Mouse (Mus musculus) embryonic facial prominence, embryonic 12.5 days (tissue): ENCODE measurements around the gene Vmo1. TPM values are rescaled to one million over a fixed set of nuclear protein-coding genes. Genes with fewer than 3 reads are reported as not detected.
"Not testable (repeated sequence)": the region's sequence is repeated elsewhere in the genome, so short reads cannot be mapped to it uniquely, and the experiment has no call there.

ENCODE experiments used
- ATAC-seq: fragments of 200-750 bp; cut with Nextera tagmentation; 2 replicates; pipeline ENCODE4 v1.8.0; 2017; ENCODE audit not compliant: insufficient number of reproducible peaks, insufficient read depth, low FRiP score, low TSS enrichment
- H3K27ac ChIP-seq: fragments of 300-500 bp; sonication (generic); 2 replicates; pipeline ENCODE4 v1.5.1; 2016; ENCODE audit warnings: mild to moderate bottlenecking
- H3K27me3 ChIP-seq: fragments of 300-500 bp; sonication (generic); 2 replicates; pipeline ENCODE4 v1.6.1; 2016; ENCODE audit warnings: mild to moderate bottlenecking, moderate library complexity
- H3K36me3 ChIP-seq: fragments of 300-500 bp; sonication (generic); 2 replicates; pipeline ENCODE4 v1.6.1; 2016; ENCODE audit warnings: mild to moderate bottlenecking
- H3K4me1 ChIP-seq: fragments of 300-500 bp; sonication (generic); 2 replicates; pipeline ENCODE4 v1.6.1; 2016
- H3K4me2 ChIP-seq: fragments of 300-500 bp; sonication (generic); replicated peaks from 2 replicates; pipeline ENCODE4 v1.6.1; 2016; ENCODE audit warnings: mild to moderate bottlenecking, moderate library complexity
- H3K4me3 ChIP-seq: fragments of 300-500 bp; sonication (generic); 2 replicates; pipeline ENCODE4 v1.5.1; 2016; ENCODE audit warnings: mild to moderate bottlenecking
- H3K9ac ChIP-seq: fragments of 300-500 bp; sonication (generic); 2 replicates; pipeline ENCODE4 v1.6.1; 2016; ENCODE audit warnings: mild to moderate bottlenecking, moderate library complexity
- H3K9me3 ChIP-seq: fragments of 300-500 bp; sonication (generic); 2 replicates; pipeline ENCODE4 v1.6.1; 2016; ENCODE audit warnings: mild to moderate bottlenecking, moderate library complexity
- WGBS: fragments of 180-500 bp; shearing (Covaris S2); methylation state at CpG from one replicate; pipeline ENCODE4 v1.1.7; 2016; 5-methylcytosine and 5-hydroxymethylcytosine counted together
- polyA plus RNA-seq: library from polyadenylated mRNA; unstranded; fragments of >200 nt; fragmentation: Nextera tagmentation; extraction: Ambion mirVana; gene quantifications from 2 replicates; pipeline ENCODE4 v1.2.1, GENCODE M21; 2016

Gene Vmo1
- polyA plus RNA-seq, 1 experiment from 2014 or later, result 0.26 TPM

- under 1% methylated on average over 60 of the region's 65 CpGs for WGBS
- Histone ChIP-seq H3K4me2 (peak within 1 kb of the TSS; percentile 91), H3K9ac (peak within 1 kb of the TSS; percentile 66), H3K36me3 (no peaks in the 10 kb centered on the region), H3K9me3 (no peaks in the 10 kb centered on the region), H3K4me1 (no peaks in the 10 kb centered on the region), H3K27me3 (peaks cover 24% of the 10 kb centered on the region), H3K27ac (no peak within 1 kb of the TSS; the same call in 1 of the 2 replicates), H3K4me3 (peak within 1 kb of the TSS; percentile 64)
- peak; percentile 85 for ATAC-seq
Observed at GRCm38 (mm10) chr11:70539877-70540587, 25.6 kb upstream of the Vmo1 start, which contains the start of gene Pld2. Gene Pld2, plus strand, starts transcription at chr11:70540064.

GRCm38 (mm10) chr11:70539423-70539822 is 25.0 kb upstream of the Vmo1 start:
- Histone ChIP-seq H3K9ac (peak overlapping the region; percentile 66), H3K4me1 (no peaks in the 10 kb centered on the region), H3K36me3 (no peaks in the 10 kb centered on the region), H3K4me3 (peak overlapping the region; percentile 64), H3K27me3 (peaks cover 24% of the 10 kb centered on the region), H3K27ac (no peak overlapping the region), H3K9me3 (no peaks in the 10 kb centered on the region), H3K4me2 (peak overlapping the region; percentile 91)
- ATAC-seq, result no peak
- 19% methylated on average over 9 of the region's 9 CpGs for WGBS

GRCm38 (mm10) chr11:70532839-70533238 is 18.4 kb upstream of the Vmo1 start, which contains the start of gene Gm40193:
Gene Gm40193, minus strand, starts transcription at chr11:70532939.
- no peaks in the 10 kb centered on the region for H3K27me3 ChIP-seq
- no peak within 1 kb of the TSS for H3K27ac ChIP-seq
- no peak within 1 kb of the TSS for H3K4me2 ChIP-seq
- no peaks in the 10 kb centered on the region for H3K4me1 ChIP-seq
- 72% methylated on average over 6 of the region's 6 CpGs for WGBS
- no peak for ATAC-seq
- H3K9ac ChIP-seq, result no peak within 1 kb of the TSS
- no peak within 1 kb of the TSS for H3K4me3 ChIP-seq
- peaks cover 14% of the 10 kb centered on the region for H3K36me3 ChIP-seq
- H3K9me3 ChIP-seq, result no peaks in the 10 kb centered on the region

GRCm38 (mm10) chr11:70531065-70531464 is 16.6 kb upstream of the Vmo1 start:
- not testable (repeated sequence) for H3K4me3 ChIP-seq, H3K9ac ChIP-seq, H3K27ac ChIP-seq, H3K27me3 ChIP-seq, ATAC-seq, H3K4me1 ChIP-seq, H3K4me2 ChIP-seq, H3K9me3 ChIP-seq
- peaks cover 32% of the 10 kb centered on the region for H3K36me3 ChIP-seq
- WGBS, result 84% methylated on average over 2 of the region's 2 CpGs

- no peak overlapping the region for H3K4me2 ChIP-seq
- no peak overlapping the region for H3K4me3 ChIP-seq
- H3K9ac ChIP-seq, result no peak overlapping the region
- H3K27me3 ChIP-seq, result no peaks in the 10 kb centered on the region
- H3K4me1 ChIP-seq, result peaks cover 8% of the 10 kb centered on the region
- peaks cover 34% of the 10 kb centered on the region for H3K36me3 ChIP-seq
- ATAC-seq, result no peak
- WGBS, result 87% methylated on average over 7 of the region's 7 CpGs
- H3K27ac ChIP-seq, result no peak overlapping the region
- no peaks in the 10 kb centered on the region for H3K9me3 ChIP-seq
Observed at GRCm38 (mm10) chr11:70528610-70529009, 14.2 kb upstream of the Vmo1 start.

GRCm38 (mm10) chr11:70526211-70526610 is 11.8 kb upstream of the Vmo1 start:
- Histone ChIP-seq H3K9me3 (no peaks in the 10 kb centered on the region), H3K9ac (peak overlapping the region; percentile 81), H3K27ac (no peak overlapping the region), H3K4me1 (peaks cover 8% of the 10 kb centered on the region), H3K4me3 (peak overlapping the region; percentile 63), H3K36me3 (peaks cover 34% of the 10 kb centered on the region), H3K4me2 (peak overlapping the region; percentile 76), H3K27me3 (no peaks in the 10 kb centered on the region)
- ATAC-seq, result no peak
- 87% methylated on average over 12 of the region's 12 CpGs for WGBS

GRCm38 (mm10) chr11:70525726-70526125 is 11.3 kb upstream of the Vmo1 start:
- peak overlapping the region; percentile 81 for H3K9ac ChIP-seq
- peaks cover 34% of the 10 kb centered on the region for H3K36me3 ChIP-seq
- H3K27me3 ChIP-seq, result no peaks in the 10 kb centered on the region
- peak overlapping the region; percentile 76 for H3K4me2 ChIP-seq
- 4% methylated on average over 12 of the region's 12 CpGs for WGBS
- 0 out of 2 replicates have a peak, but pooled peaks have one; percentile 31 for ATAC-seq
- H3K9me3 ChIP-seq, result no peaks in the 10 kb centered on the region
- 0 out of 2 replicates have a peak overlapping the region, but pooled peaks have one; percentile 50 for H3K27ac ChIP-seq
- H3K4me3 ChIP-seq, result peak overlapping the region; percentile 63
- peaks cover 8% of the 10 kb centered on the region for H3K4me1 ChIP-seq

- Histone ChIP-seq H3K9me3 (no peaks in the 10 kb centered on the region), H3K27ac (peak within 1 kb of the TSS; percentile 50; the same call in 1 of the 2 replicates), H3K36me3 (peaks cover 34% of the 10 kb centered on the region), H3K4me1 (peaks cover 10% of the 10 kb centered on the region), H3K4me3 (peak within 1 kb of the TSS; percentile 63), H3K4me2 (peak within 1 kb of the TSS; percentile 76), H3K9ac (peak within 1 kb of the TSS; percentile 81), H3K27me3 (no peaks in the 10 kb centered on the region)
- peak; percentile 90 for ATAC-seq
- WGBS, result under 1% methylated on average over 25 of the region's 26 CpGs
Observed at GRCm38 (mm10) chr11:70525184-70525678, 10.8 kb upstream of the Vmo1 start, which contains the start of gene Psmb6. Gene Psmb6, plus strand, starts transcription at chr11:70525367.

- WGBS, result 8% methylated on average over 8 of the region's 8 CpGs
- Histone ChIP-seq H3K4me2 (peak overlapping the region; percentile 45), H3K9ac (no peak overlapping the region; the same call in 1 of the 2 replicates), H3K27me3 (no peaks in the 10 kb centered on the region), H3K4me1 (peaks cover 14% of the 10 kb centered on the region), H3K4me3 (peak overlapping the region; percentile 63), H3K36me3 (peaks cover 34% of the 10 kb centered on the region), H3K27ac (no peak overlapping the region), H3K9me3 (no peaks in the 10 kb centered on the region)
- peak; percentile 24; the same call in 1 of the 2 replicates for ATAC-seq
Observed at GRCm38 (mm10) chr11:70524782-70525181, 10.4 kb upstream of the Vmo1 start.

- WGBS, result 84% methylated on average over 8 of the region's 8 CpGs
- not testable (repeated sequence) for H3K4me2 ChIP-seq, ATAC-seq, H3K27me3 ChIP-seq, H3K9me3 ChIP-seq, H3K4me3 ChIP-seq, H3K27ac ChIP-seq, H3K9ac ChIP-seq
- H3K4me1 ChIP-seq, result peaks cover 14% of the 10 kb centered on the region
- H3K36me3 ChIP-seq, result peaks cover 26% of the 10 kb centered on the region
Observed at GRCm38 (mm10) chr11:70523306-70523989, 9.0 kb upstream of the Vmo1 start.

- H3K4me1 ChIP-seq, result 0 out of 2 replicates have a peak, but pooled peaks cover 6% of the 10 kb centered on the region
- WGBS, result 13% methylated on average over 41 of the region's 41 CpGs
Observed at GRCm38 (mm10) chr11:70520178-70520769, 5.9 kb upstream of the Vmo1 start.

More at GRCm38 (mm10) chr11:70520178-70520769, 5.9 kb upstream of the Vmo1 start:
- peak overlapping the region; percentile 44 for H3K9ac ChIP-seq
- H3K27ac ChIP-seq, result peak overlapping the region; percentile 61; the same call in 1 of the 2 replicates
- H3K4me2 ChIP-seq, result peak overlapping the region; percentile 48
- H3K9me3 ChIP-seq, result no peaks in the 10 kb centered on the region
- H3K4me3 ChIP-seq, result peak overlapping the region; percentile 28
- no peaks in the 10 kb centered on the region for H3K36me3 ChIP-seq
- H3K27me3 ChIP-seq, result no peaks in the 10 kb centered on the region
- peak; percentile 41; the same call in 1 of the 2 replicates for ATAC-seq
